Mouse (Mus musculus) thymus, postnatal 14 days (tissue): ENCODE measurements around the gene Nav1.
"Not testable (repeated sequence)": the region's sequence is repeated elsewhere in the genome, so short reads cannot be mapped to it uniquely, and the experiment has no call there.

ENCODE experiments used
- DNase-seq: peaks from one replicate; pipeline ENCODE4 v3.0.0; 2021

Gene Nav1

GRCm38 (mm10) chr1:135514913-135515632, 92.0 kb downstream of the Nav1 start:
- DNase-seq = no peak

GRCm38 (mm10) chr1:135514046-135514445, 93.0 kb downstream of the Nav1 start:
- DNase-seq = no peak

- no peak for DNase-seq
Measured at GRCm38 (mm10) chr1:135513464-135513863, 93.6 kb downstream of the Nav1 start.

GRCm38 (mm10) chr1:135510346-135510977, 96.6 kb downstream of the Nav1 start:
- DNase-seq = peak; percentile 38

GRCm38 (mm10) chr1:135509145-135510084, 97.7 kb downstream of the Nav1 start:
- DNase-seq = no peak

- no peak for DNase-seq
Measured at GRCm38 (mm10) chr1:135508349-135508634, 98.8 kb downstream of the Nav1 start.

- DNase-seq = no peak
Measured at GRCm38 (mm10) chr1:135507572-135508348, 99.3 kb downstream of the Nav1 start.

- DNase-seq = no peak
Measured at GRCm38 (mm10) chr1:135505499-135505898, 101.6 kb downstream of the Nav1 start.

GRCm38 (mm10) chr1:135503436-135503835, 103.7 kb downstream of the Nav1 start:
- DNase-seq = no peak

GRCm38 (mm10) chr1:135502750-135503149, 104.3 kb downstream of the Nav1 start:
- DNase-seq = no peak

GRCm38 (mm10) chr1:135502135-135502534, 105.0 kb downstream of the Nav1 start:
- no peak for DNase-seq

- no peak for DNase-seq
Measured at GRCm38 (mm10) chr1:135498455-135499358, 108.4 kb downstream of the Nav1 start.

GRCm38 (mm10) chr1:135495048-135495447, 112.0 kb downstream of the Nav1 start:
- no peak for DNase-seq

GRCm38 (mm10) chr1:135493862-135494261, 113.2 kb downstream of the Nav1 start:
- DNase-seq = no peak

GRCm38 (mm10) chr1:135492406-135492805, 114.7 kb downstream of the Nav1 start:
- no peak for DNase-seq

GRCm38 (mm10) chr1:135490931-135491666, 116.0 kb downstream of the Nav1 start:
- no peak for DNase-seq

GRCm38 (mm10) chr1:135488879-135489278, 118.2 kb downstream of the Nav1 start:
- no peak for DNase-seq

- DNase-seq = no peak
Measured at GRCm38 (mm10) chr1:135485179-135485578, 121.9 kb downstream of the Nav1 start.

GRCm38 (mm10) chr1:135484503-135485051, 122.5 kb downstream of the Nav1 start:
- DNase-seq = not testable (repeated sequence)

- no peak for DNase-seq
Measured at GRCm38 (mm10) chr1:135483971-135484370, 123.1 kb downstream of the Nav1 start.

- DNase-seq = no peak
Measured at GRCm38 (mm10) chr1:135482666-135483065, 124.4 kb downstream of the Nav1 start.
